Mouse (Mus musculus) cortical plate, adult 2 months (tissue): Measurements from ENCODE around the gene Hist1h4c.

Experiments
- CTCF ChIP-seq: fragments of 200-500 bp; IDR thresholded peaks from 2 replicates; pipeline ENCODE4 v1.5.1; 2011; ENCODE audit warnings: mild to moderate bottlenecking, control low read depth, low read length; ENCODE audit not compliant: insufficient read depth; ENCODE audit errors: extremely low read depth
- POLR2A ChIP-seq: fragments of 200-500 bp; IDR thresholded peaks from 2 replicates; pipeline ENCODE4 v1.6.1; 2011; ENCODE audit warnings: mild to moderate bottlenecking, low read length, control low read depth; ENCODE audit not compliant: insufficient read depth; ENCODE audit errors: extremely low read depth

GRCm38 (mm10) chr13:23730479-23730878 is 32.2 kb upstream of the Hist1h4c start:
- TF ChIP-seq CTCF (no peak), POLR2A (no peak)
